Mouse (Mus musculus): Measurements from ENCODE around the gene Clec12a. TPM values are rescaled to one million over a fixed set of nuclear protein-coding genes. Genes with fewer than 3 reads are reported as not detected.

Clec12a gene
- polyA plus RNA-seq, 1 experiment from 2014 or later = 0.33 TPM

DNA sequence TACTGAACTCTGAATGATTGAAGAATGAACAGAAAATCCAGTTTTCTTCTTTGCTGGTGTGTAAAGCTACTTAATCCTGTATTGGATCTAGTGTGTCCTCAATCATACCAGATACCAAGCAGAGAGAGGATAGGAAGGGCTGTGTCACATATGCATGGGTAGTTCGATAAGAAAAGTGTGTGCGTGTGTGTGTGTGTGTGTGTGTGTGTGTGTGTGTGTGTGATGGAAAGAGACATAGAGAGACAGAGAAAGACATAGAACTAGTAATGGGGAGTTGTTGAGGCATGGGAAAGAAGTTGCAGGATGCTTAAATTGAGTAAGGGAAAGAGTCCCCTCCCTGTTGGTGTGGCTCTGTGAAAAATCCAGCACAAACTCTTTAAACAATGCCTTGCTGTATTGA is 43.3 kb downstream of the Clec12a start, which contains the start of gene Clec12b:
Gene Clec12b (minus strand): TSS at position 101 of the 400 bp plus-strand sequence.
- DNase-seq (no peak), ATAC-seq (ENCODE audit: low FRiP score, low TSS enrichment) (no peak)
- H3K4me1 ChIP-seq (ENCODE audit: control insufficient read depth, insufficient read depth, low read length) = no peaks in the 10 kb centered on the region
- H3K9ac ChIP-seq (replicated peaks; ENCODE audit: low read length) = no peak within 1 kb of the TSS
- H3K4me2 ChIP-seq (ENCODE audit: low read length) = no peak within 1 kb of the TSS
- no peaks in the 10 kb centered on the region for H3K27me3 ChIP-seq (ENCODE audit: control insufficient read depth, insufficient read depth, low read length)
- 84% methylated on average over 2 of the region's 2 CpGs for whole genome bisulfite sequencing
- no peaks in the 10 kb centered on the region for H3K36me3 ChIP-seq (ENCODE audit: control insufficient read depth, insufficient read depth, low read length)
- no peaks in the 10 kb centered on the region for H3K9me3 ChIP-seq (ENCODE audit: control insufficient read depth, low read length)
- no peak within 1 kb of the TSS for H3K27ac ChIP-seq (replicated peaks; ENCODE audit: low read depth, low read length)
- H3K4me3 ChIP-seq (replicated peaks; ENCODE audit: low read depth, low read length) = no peak within 1 kb of the TSS

DNA sequence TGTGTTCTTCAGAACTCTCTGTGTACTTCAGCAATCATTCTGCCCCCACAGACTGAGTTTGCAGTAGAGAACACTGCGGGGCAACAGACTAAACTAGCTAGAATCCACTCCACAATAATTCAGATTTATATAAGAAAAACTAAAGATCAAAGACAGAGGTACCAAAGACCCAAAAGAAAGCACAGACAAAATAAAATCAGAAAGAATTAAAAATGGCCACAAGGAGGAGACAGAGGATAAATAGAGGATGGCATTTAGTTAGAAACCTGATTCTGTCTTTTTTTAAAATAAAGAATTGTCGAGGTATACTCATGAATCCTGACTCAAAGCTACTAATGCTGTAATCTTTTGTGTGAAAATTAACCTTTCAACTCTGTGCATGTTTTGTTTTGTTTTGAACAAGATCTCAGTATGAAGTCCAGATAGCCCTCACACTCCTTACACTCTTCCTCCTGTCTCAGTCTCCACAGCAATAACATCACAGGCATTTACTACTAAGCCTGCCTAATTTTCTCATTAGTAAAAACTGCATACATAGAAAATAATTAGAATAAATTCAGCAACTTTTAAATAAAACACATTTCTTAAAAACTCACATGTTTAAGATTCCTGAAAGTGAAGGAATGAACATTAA is 50.7 kb downstream of the Clec12a start:
- Histone ChIP-seq H3K4me2 (ENCODE audit: low read length) (no peak overlapping the region), H3K9me3 (ENCODE audit: control insufficient read depth, low read length) (no peaks in the 10 kb centered on the region), H3K27me3 (ENCODE audit: control insufficient read depth, insufficient read depth, low read length) (no peaks in the 10 kb centered on the region), H3K4me3 (replicated peaks; ENCODE audit: low read depth, low read length) (no peak overlapping the region), H3K36me3 (ENCODE audit: control insufficient read depth, insufficient read depth, low read length) (no peaks in the 10 kb centered on the region), H3K9ac (replicated peaks; ENCODE audit: low read length) (no peak overlapping the region), H3K27ac (replicated peaks; ENCODE audit: low read depth, low read length) (no peak overlapping the region), H3K4me1 (ENCODE audit: control insufficient read depth, insufficient read depth, low read length) (no peaks in the 10 kb centered on the region)
- no peak; the same call in 1 of the 2 replicates for ATAC-seq (ENCODE audit: low FRiP score, low TSS enrichment)
- 32% methylated on average over 2 of the region's 2 CpGs for WGBS
- peak; percentile 72 for DNase-seq

GRCm38 (mm10) chr6:129393732-129394131 is 51.2 kb downstream of the Clec12a start:
- no peak overlapping the region for H3K4me3 ChIP-seq (replicated peaks; ENCODE audit: low read depth, low read length)
- no peaks in the 10 kb centered on the region for H3K27me3 ChIP-seq (ENCODE audit: control insufficient read depth, insufficient read depth, low read length)
- no peak overlapping the region for H3K9ac ChIP-seq (replicated peaks; ENCODE audit: low read length)
- WGBS = 84% methylated on average over 6 of the region's 6 CpGs
- H3K4me2 ChIP-seq (ENCODE audit: low read length) = no peak overlapping the region
- no peaks in the 10 kb centered on the region for H3K4me1 ChIP-seq (ENCODE audit: control insufficient read depth, insufficient read depth, low read length)
- no peaks in the 10 kb centered on the region for H3K36me3 ChIP-seq (ENCODE audit: control insufficient read depth, insufficient read depth, low read length)
- no peaks in the 10 kb centered on the region for H3K9me3 ChIP-seq (ENCODE audit: control insufficient read depth, low read length)
- H3K27ac ChIP-seq (replicated peaks; ENCODE audit: low read depth, low read length) = no peak overlapping the region
- no peak for DNase-seq
- peak; percentile 46 for ATAC-seq (ENCODE audit: low FRiP score, low TSS enrichment)

- H3K36me3 ChIP-seq (ENCODE audit: control insufficient read depth, insufficient read depth, low read length) = no peaks in the 10 kb centered on the region
- H3K4me3 ChIP-seq (replicated peaks; ENCODE audit: low read depth, low read length) = no peak within 1 kb of the TSS
- no peaks in the 10 kb centered on the region for H3K27me3 ChIP-seq (ENCODE audit: control insufficient read depth, insufficient read depth, low read length)
- DNase-seq (no peak), ATAC-seq (ENCODE audit: low FRiP score, low TSS enrichment) (no peak)
- H3K9me3 ChIP-seq (ENCODE audit: control insufficient read depth, low read length) = no peaks in the 10 kb centered on the region
- 88% methylated on average over 8 of the region's 8 CpGs for WGBS
- H3K4me1 ChIP-seq (ENCODE audit: control insufficient read depth, insufficient read depth, low read length) = no peaks in the 10 kb centered on the region
- H3K4me2 ChIP-seq (ENCODE audit: low read length) = no peak within 1 kb of the TSS
- H3K27ac ChIP-seq (replicated peaks; ENCODE audit: low read depth, low read length) = no peak within 1 kb of the TSS
- H3K9ac ChIP-seq (replicated peaks; ENCODE audit: low read length) = no peak within 1 kb of the TSS
These were observed 54.5 kb downstream of the Clec12a start, which contains the start of gene Clec1b for GRCm38 (mm10) chr6:129396997-129397396. Gene Clec1b, plus strand, starts transcription at chr6:129397297.

- Histone ChIP-seq H3K36me3 (ENCODE audit: control insufficient read depth, insufficient read depth, low read length) (no peaks in the 10 kb centered on the region), H3K27ac (replicated peaks; ENCODE audit: low read depth, low read length) (no peak overlapping the region), H3K4me1 (ENCODE audit: control insufficient read depth, insufficient read depth, low read length) (no peaks in the 10 kb centered on the region), H3K4me3 (replicated peaks; ENCODE audit: low read depth, low read length) (no peak overlapping the region), H3K9me3 (ENCODE audit: control insufficient read depth, low read length) (no peaks in the 10 kb centered on the region), H3K9ac (replicated peaks; ENCODE audit: low read length) (no peak overlapping the region), H3K4me2 (ENCODE audit: low read length) (no peak overlapping the region), H3K27me3 (ENCODE audit: control insufficient read depth, insufficient read depth, low read length) (no peaks in the 10 kb centered on the region)
- WGBS = 63% methylated on average over 6 of the region's 6 CpGs
- DNase-seq = no peak
- no peak for ATAC-seq (ENCODE audit: low FRiP score, low TSS enrichment)
These were observed 57.5 kb downstream of the Clec12a start for GRCm38 (mm10) chr6:129399945-129400344.

- Histone ChIP-seq H3K4me1 (ENCODE audit: control insufficient read depth, insufficient read depth, low read length) (no peaks in the 10 kb centered on the region), H3K27me3 (ENCODE audit: control insufficient read depth, insufficient read depth, low read length) (no peaks in the 10 kb centered on the region), H3K36me3 (ENCODE audit: control insufficient read depth, insufficient read depth, low read length) (no peaks in the 10 kb centered on the region), H3K9ac (replicated peaks; ENCODE audit: low read length) (no peak overlapping the region), H3K4me2 (ENCODE audit: low read length) (no peak overlapping the region), H3K27ac (replicated peaks; ENCODE audit: low read depth, low read length) (no peak overlapping the region), H3K4me3 (replicated peaks; ENCODE audit: low read depth, low read length) (no peak overlapping the region), H3K9me3 (ENCODE audit: control insufficient read depth, low read length) (no peaks in the 10 kb centered on the region)
- 91% methylated on average over 2 of the region's 2 CpGs for WGBS
- ATAC-seq (ENCODE audit: low FRiP score, low TSS enrichment) (no peak), DNase-seq (no peak)
These were observed 59.9 kb downstream of the Clec12a start for GRCm38 (mm10) chr6:129402404-129402803.

DNA sequence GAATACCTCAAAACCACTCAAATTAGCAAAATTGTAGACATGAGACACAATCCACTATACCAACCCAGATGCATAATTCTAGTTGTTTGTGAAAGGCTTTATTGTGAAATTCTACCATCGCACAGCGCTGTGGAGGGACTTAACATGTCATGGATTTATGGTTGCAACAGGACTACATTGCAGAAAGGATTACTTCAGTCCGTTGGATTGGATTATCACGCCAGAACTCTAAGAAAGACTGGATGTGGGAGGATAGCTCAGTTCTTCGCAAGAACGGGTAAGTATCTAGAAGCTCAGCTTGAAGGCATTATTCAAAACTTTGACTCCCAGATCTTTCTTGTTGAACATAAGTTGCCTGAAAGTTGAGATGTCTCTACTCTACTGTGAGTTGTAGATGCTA is 60.9 kb downstream of the Clec12a start:
- ATAC-seq (ENCODE audit: low FRiP score, low TSS enrichment) (no peak), DNase-seq (no peak)
- Histone ChIP-seq H3K9ac (replicated peaks; ENCODE audit: low read length) (no peak overlapping the region), H3K4me2 (ENCODE audit: low read length) (no peak overlapping the region), H3K27me3 (ENCODE audit: control insufficient read depth, insufficient read depth, low read length) (no peaks in the 10 kb centered on the region), H3K4me1 (ENCODE audit: control insufficient read depth, insufficient read depth, low read length) (no peaks in the 10 kb centered on the region), H3K9me3 (ENCODE audit: control insufficient read depth, low read length) (no peaks in the 10 kb centered on the region), H3K4me3 (replicated peaks; ENCODE audit: low read depth, low read length) (no peak overlapping the region), H3K36me3 (ENCODE audit: control insufficient read depth, insufficient read depth, low read length) (no peaks in the 10 kb centered on the region), H3K27ac (replicated peaks; ENCODE audit: low read depth, low read length) (no peak overlapping the region)
- WGBS = 29% methylated on average over 6 of the region's 6 CpGs

DNA sequence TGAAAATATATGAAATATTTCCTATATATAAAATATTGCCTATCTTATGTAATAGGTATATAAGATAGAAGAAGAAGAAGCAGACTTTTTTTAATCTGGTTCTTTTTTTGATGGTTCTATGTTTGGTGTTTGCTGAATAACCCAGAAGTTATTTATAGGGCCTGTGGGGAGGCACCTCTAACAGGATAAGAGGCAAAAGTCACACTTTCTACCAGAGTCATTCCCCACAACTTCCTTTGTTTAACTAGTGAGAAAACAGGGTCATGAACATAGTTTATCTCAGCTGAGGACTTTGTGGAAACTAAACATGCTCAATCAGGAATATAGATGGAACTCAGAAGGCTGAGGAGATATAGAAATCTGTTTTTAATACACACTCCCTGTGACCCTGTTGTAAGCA is 63.5 kb downstream of the Clec12a start:
- no peaks in the 10 kb centered on the region for H3K9me3 ChIP-seq (ENCODE audit: control insufficient read depth, low read length)
- ATAC-seq (ENCODE audit: low FRiP score, low TSS enrichment) = no peak
- DNase-seq = no peak

GRCm38 (mm10) chr6:129407324-129407723 is 64.8 kb downstream of the Clec12a start:
- Histone ChIP-seq H3K36me3 (ENCODE audit: control insufficient read depth, insufficient read depth, low read length) (no peaks in the 10 kb centered on the region), H3K4me3 (replicated peaks; ENCODE audit: low read depth, low read length) (no peak overlapping the region), H3K9me3 (ENCODE audit: control insufficient read depth, low read length) (no peaks in the 10 kb centered on the region), H3K27ac (replicated peaks; ENCODE audit: low read depth, low read length) (no peak overlapping the region), H3K9ac (replicated peaks; ENCODE audit: low read length) (no peak overlapping the region), H3K27me3 (ENCODE audit: control insufficient read depth, insufficient read depth, low read length) (no peaks in the 10 kb centered on the region), H3K4me2 (ENCODE audit: low read length) (no peak overlapping the region), H3K4me1 (ENCODE audit: control insufficient read depth, insufficient read depth, low read length) (no peaks in the 10 kb centered on the region)
- ATAC-seq (ENCODE audit: low FRiP score, low TSS enrichment) (no peak), DNase-seq (no peak)
- 61% methylated on average over 2 of the region's 2 CpGs for WGBS

More for the DNA sequence above, 63.5 kb downstream of the Clec12a start:
- H3K9ac ChIP-seq (replicated peaks; ENCODE audit: low read length) = no peak overlapping the region
- H3K4me2 ChIP-seq (ENCODE audit: low read length) = no peak overlapping the region
- H3K4me3 ChIP-seq (replicated peaks; ENCODE audit: low read depth, low read length) = no peak overlapping the region
- H3K27ac ChIP-seq (replicated peaks; ENCODE audit: low read depth, low read length) = no peak overlapping the region
- H3K36me3 ChIP-seq (ENCODE audit: control insufficient read depth, insufficient read depth, low read length) = no peaks in the 10 kb centered on the region
- no peaks in the 10 kb centered on the region for H3K4me1 ChIP-seq (ENCODE audit: control insufficient read depth, insufficient read depth, low read length)
- H3K27me3 ChIP-seq (ENCODE audit: control insufficient read depth, insufficient read depth, low read length) = no peaks in the 10 kb centered on the region
